9 mouse cellular contexts compared by ENCODE assay signal in the genomic region with DNA sequence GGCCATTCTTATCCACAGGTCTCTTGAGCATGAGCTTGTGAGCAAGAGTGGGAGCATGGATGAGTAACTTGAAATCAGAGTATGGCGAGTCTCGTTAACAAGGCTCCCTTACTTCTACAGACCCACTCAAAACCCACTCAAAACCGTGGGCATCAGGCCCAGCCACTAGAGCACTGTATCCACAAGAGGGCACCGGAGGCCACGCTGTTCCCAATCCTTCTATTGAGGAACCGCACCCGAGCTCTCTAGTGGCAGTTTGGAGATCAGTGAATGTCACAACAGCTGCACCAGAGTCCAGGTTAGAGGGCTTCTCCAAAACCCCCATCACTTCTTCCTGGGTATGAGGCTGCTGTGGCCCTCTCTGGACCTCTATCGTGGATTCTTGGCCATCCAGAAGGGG. TPM values are rescaled to one million over a fixed set of nuclear protein-coding genes. Genes with fewer than 3 reads are reported as not detected.
DNase-seq lines count a peak whose midpoint lies in the region; ATAC-seq and TF ChIP-seq lines count a peak whose summit lies in the region.
"Had no signal": no experiment of that assay in that cellular context is flagged by ENCODE, and none has a peak within 500 bp of the region (broad histone marks: within the 10 kb centered on the region; RNA-seq: fewer than 3 reads in every experiment).

No protein-coding gene starts in this region.

- H3K9ac ChIP-seq in kidney, postnatal 0 days (ENCODE audit: low read depth, low read length) = no peak overlapping the region
- H3K9ac ChIP-seq: embryonic facial prominence, embryonic 12.5 days had no signal

- TF ChIP-seq POLR2A in testis, adult 2 months (IDR thresholded peaks at IDR 0.05; ENCODE audit: control insufficient read depth, low read depth, low read length) = no peak
- TF ChIP-seq POLR2A in lung, adult 2 months (IDR thresholded peaks at IDR 0.05; ENCODE audit: borderline replicate concordance, extremely low read depth, low read depth, low read length) = no peak

- no peaks in the 10 kb centered on the region for H3K9me3 ChIP-seq in kidney, postnatal 0 days (replicated peaks; ENCODE audit: low read length)
- H3K9me3 ChIP-seq: embryonic facial prominence, embryonic 12.5 days had no signal

- no peaks in the 10 kb centered on the region; the same call in 1 of the 2 replicates for H3K27me3 ChIP-seq in testis, adult 2 months (ENCODE audit: control insufficient read depth, insufficient read depth, low read length)
- H3K27me3 ChIP-seq in kidney, postnatal 0 days (ENCODE audit: insufficient read depth, low read length) = peaks cover 24% of the 10 kb centered on the region

- no peak overlapping the region for H3K4me2 ChIP-seq in kidney, postnatal 0 days (ENCODE audit: low read length)
- H3K4me2 ChIP-seq: embryonic facial prominence, embryonic 12.5 days had no signal

- no peak for ATAC-seq in kidney, postnatal 0 days (replicated peaks; ENCODE audit: low FRiP score, low read depth)

- peaks cover 8% of the 10 kb centered on the region for H3K4me1 ChIP-seq in testis, adult 2 months (ENCODE audit: control insufficient read depth, insufficient read depth, low read length)
- 0 out of 2 replicates have a peak, but pooled peaks cover 13% of the 10 kb centered on the region for H3K4me1 ChIP-seq in kidney, postnatal 0 days (replicated peaks; ENCODE audit: insufficient read depth, low read length)
- H3K4me1 ChIP-seq in lung, adult 2 months (ENCODE audit: control insufficient read depth, insufficient read depth, low read length) = no peaks in the 10 kb centered on the region; the same call in 1 of the 2 replicates

- H3K4me3 ChIP-seq in testis, adult 2 months (ENCODE audit: control insufficient read depth, low read depth, low read length) = no peak overlapping the region
- no peak overlapping the region for H3K4me3 ChIP-seq in kidney, postnatal 0 days (replicated peaks; ENCODE audit: low read depth, low read length)
- no peak overlapping the region for H3K4me3 ChIP-seq in lung, adult 2 months (replicated peaks; ENCODE audit: extremely low read depth, low read depth, low read length)
- H3K4me3 ChIP-seq: embryonic facial prominence, embryonic 12.5 days had no signal

- H3K36me3 ChIP-seq in testis, adult 2 months (ENCODE audit: control insufficient read depth, insufficient read depth, low read length) = no peaks in the 10 kb centered on the region
- H3K36me3 ChIP-seq in kidney, postnatal 0 days (ENCODE audit: insufficient read depth, low read length) = no peaks in the 10 kb centered on the region
- H3K36me3 ChIP-seq: embryonic facial prominence, embryonic 12.5 days had no signal

- no peak overlapping the region for H3K27ac ChIP-seq in testis, adult 2 months (ENCODE audit: control insufficient read depth, insufficient read depth, low read depth, low read length)
- H3K27ac ChIP-seq in kidney, postnatal 0 days = no peak overlapping the region
- H3K27ac ChIP-seq: embryonic facial prominence, embryonic 12.5 days had no signal

- no peak for DNase-seq in testis, postnatal 14 days (ENCODE audit: low spot score)
- peak; percentile 18 for DNase-seq in cerebellum, adult 8-10 months
- peak; percentile 44 for DNase-seq in gastrocnemius, adult 18-20 months (ENCODE audit: low spot score)
- DNase-seq in kidney, postnatal 0 days (ENCODE audit: low spot score) = peak; percentile 73
- peak; percentile 38 for DNase-seq in lung, adult 2 months
- DNase-seq in right cerebral cortex, adult 2 months (ENCODE audit: low spot score in 2 of 2) = peak; percentile 74
- DNase-seq in thymus, postnatal 36 days = no peak

- TF ChIP-seq CTCF in testis, adult 2 months (IDR thresholded peaks at IDR 0.05; ENCODE audit: control insufficient read depth, insufficient read depth, insufficient replicate concordance, low read depth, low read length) = peak; percentile 41; the same call in 1 of the 2 replicates
- peak; percentile 83 for TF ChIP-seq CTCF in kidney, postnatal 0 days (IDR thresholded peaks at IDR 0.05; ENCODE audit: low read depth)
- TF ChIP-seq CTCF in lung, adult 2 months (IDR thresholded peaks at IDR 0.05; ENCODE audit: insufficient read depth, low read length) = peak; percentile 53

- WGBS in kidney, postnatal 0 days = 26% methylated on average over 8 of the region's 8 CpGs
- 25% methylated on average over 8 of the region's 8 CpGs for WGBS in lung, adult 2 months

RNA-seq across cellular contexts. Expression of gene Ret, which starts 2.4 kb away (rescaled TPM):
- polyA plus RNA-seq in testis, adult 2 months (2012; rRNA removed) = 0.81 and 1.0 TPM in 2 replicates
- total RNA-seq in gastrocnemius, adult 18-20 months (2021) = 1 to 10 TPM; 3.4 to 4.7 TPM
- 10.1 and 11.1 TPM in 2 replicates for polyA plus RNA-seq in kidney, postnatal 0 days (2015; fragmentation: Nextera tagmentation; extraction: Ambion mirVana)
- 1.6 and 1.8 TPM in 2 replicates for polyA plus RNA-seq in lung, adult 2 months (2012; rRNA removed)

RNA-seq across cellular contexts. Expression of gene Csgalnact2, which starts 56.2 kb away (rescaled TPM):
- 0.91 and 1.1 TPM in 2 replicates for polyA plus RNA-seq in testis, adult 2 months (2012; rRNA removed)
- 10 to 100 TPM; 28.6 to 30.2 TPM for total RNA-seq in gastrocnemius, adult 18-20 months (2021)
- polyA plus RNA-seq in kidney, postnatal 0 days (2015; fragmentation: Nextera tagmentation; extraction: Ambion mirVana) = 19.7 and 20.1 TPM in 2 replicates
- 8.0 and 10.7 TPM in 2 replicates for polyA plus RNA-seq in lung, adult 2 months (2012; rRNA removed)

Comparison
In these comparisons a context has a peak if more than half of its experiments do, and no peak if none do; other contexts are left out.
1. DNase-seq: peak in cerebellum, adult 8-10 months (single experiment), gastrocnemius, adult 18-20 months (single experiment), kidney, postnatal 0 days (single experiment), lung, adult 2 months (single experiment) and right cerebral cortex, adult 2 months (2 of 2); none in testis, postnatal 14 days (single experiment) and thymus, postnatal 36 days (0 of 2).
2. Peak in every context shown above with its lines, with median percentiles within 50 percentile points of each other: CTCF ChIP-seq.